Mouse (Mus musculus) cortical plate, adult 2 months (tissue): ENCODE data around the gene Olfr825.

Source experiments
- CTCF ChIP-seq: fragments of 200-500 bp; IDR thresholded peaks from 2 replicates; pipeline ENCODE4 v1.5.1; 2011; ENCODE audit warnings: mild to moderate bottlenecking, control low read depth, low read length; ENCODE audit not compliant: insufficient read depth; ENCODE audit errors: extremely low read depth
- POLR2A ChIP-seq: fragments of 200-500 bp; IDR thresholded peaks from 2 replicates; pipeline ENCODE4 v1.6.1; 2011; ENCODE audit warnings: mild to moderate bottlenecking, low read length, control low read depth; ENCODE audit not compliant: insufficient read depth; ENCODE audit errors: extremely low read depth

GRCm38 (mm10) chr10:130214303-130214702 is 47.7 kb upstream of the Olfr825 start, which contains the start of gene Olfr827:
- TF ChIP-seq CTCF (no peak), POLR2A (no peak)
